Mouse (Mus musculus) layer of hippocampus, adult 18-20 months (tissue): ENCODE results near the gene Amfr. TPM values are rescaled to one million over a fixed set of nuclear protein-coding genes. Genes with fewer than 3 reads are reported as not detected.

Source experiments
- DNase-seq, 2 experiments: peaks; one replicate each; pipeline ENCODE4 v3.0.0; 2022; ENCODE audit warnings: low spot score in 2 of 2
- microRNA-seq, 2 experiments: library from miRNA; unstranded; fragments of <30 nt; microRNA quantifications; one replicate each; pipeline ENCODE4 v1.2.0; 2021
- total RNA-seq, 2 experiments: library from RNA; stranded (reverse); gene quantifications; 2 replicates each; pipeline ENCODE4 v1.2.3; 2021

The Amfr gene
- total RNA-seq, 2 experiments from 2014 or later = 129 to 135 TPM

DNA sequence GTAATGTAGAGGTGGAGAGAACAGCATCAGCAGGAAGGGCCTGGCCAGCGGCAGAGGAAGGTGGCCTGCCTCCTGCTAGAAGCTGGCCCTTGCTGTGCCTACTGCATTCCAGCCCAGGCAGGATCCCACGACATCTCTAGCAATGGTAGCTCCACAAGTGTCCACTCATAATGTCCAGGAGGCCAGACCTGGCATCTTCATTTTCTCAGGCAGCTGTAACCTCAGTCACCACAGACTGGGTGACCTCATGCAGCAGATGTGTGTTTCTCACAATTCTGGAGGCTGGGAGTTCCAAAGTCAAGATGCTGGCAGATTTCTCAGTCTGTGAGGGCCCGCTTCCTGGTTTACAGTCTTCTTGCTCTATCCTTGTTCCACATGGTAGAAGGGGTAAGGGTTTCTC is 74.4 kb downstream of the Amfr start:
- no peak for DNase-seq

DNA sequence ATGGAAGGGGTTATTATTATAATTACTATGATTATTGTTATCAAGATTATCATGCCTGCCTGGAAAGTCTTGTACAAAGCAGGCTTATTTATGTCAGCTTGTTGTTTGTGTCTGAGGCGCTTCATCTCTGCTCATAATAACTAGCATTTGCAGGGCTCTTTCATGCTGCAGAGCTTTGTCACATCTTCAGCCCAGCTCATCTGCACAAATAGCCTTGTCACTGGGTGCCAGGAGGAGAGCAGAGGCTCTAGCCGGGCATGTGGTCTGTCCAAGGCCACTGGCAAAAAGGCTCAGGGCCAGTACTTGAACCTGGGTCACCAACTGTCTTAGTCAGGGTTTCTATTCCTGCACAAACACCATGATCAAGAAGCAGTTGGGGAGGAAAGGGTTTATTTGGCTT is 79.4 kb downstream of the Amfr start:
- no peak for DNase-seq

DNA sequence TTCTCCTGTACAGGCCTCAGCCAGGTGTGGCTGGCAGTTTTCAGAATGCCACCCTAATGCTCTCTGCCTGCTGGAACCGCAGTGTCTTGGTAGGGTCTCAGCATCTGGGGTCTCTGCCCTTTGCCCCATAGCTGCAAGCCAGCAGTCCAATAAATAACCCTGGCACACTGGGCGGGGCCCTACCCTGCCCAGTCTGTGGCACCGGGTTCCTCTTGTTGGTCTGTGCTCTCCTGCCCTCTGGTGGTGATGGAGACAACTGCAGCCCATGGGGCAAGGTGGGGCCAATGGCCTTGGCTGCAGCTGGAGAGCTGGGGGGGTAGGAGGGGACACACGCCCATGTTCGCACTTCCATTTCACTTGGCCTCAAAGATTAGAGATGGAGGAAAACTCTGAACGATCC is 79.8 kb downstream of the Amfr start:
- DNase-seq = peak; percentile 80 to 89

DNA sequence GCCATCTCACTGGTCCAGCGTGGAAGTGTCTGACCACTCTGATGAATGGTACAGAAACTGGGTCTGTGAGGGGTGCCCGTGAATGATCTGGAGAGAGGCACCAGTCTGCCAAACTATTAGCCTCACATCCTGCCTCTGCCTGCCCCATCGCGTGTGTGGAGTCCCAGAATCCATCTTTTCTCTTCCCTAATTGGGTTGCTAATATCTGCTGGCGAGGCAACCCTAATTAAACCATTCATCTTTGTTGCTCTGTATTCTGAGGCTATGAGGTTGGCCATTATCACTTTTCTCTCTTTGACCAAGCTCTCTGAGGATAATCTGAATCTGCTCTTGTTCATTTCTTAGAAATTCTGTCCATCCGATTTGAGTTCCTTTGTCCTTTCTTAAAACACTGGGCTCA is 81.3 kb downstream of the Amfr start:
- DNase-seq = no peak

DNA sequence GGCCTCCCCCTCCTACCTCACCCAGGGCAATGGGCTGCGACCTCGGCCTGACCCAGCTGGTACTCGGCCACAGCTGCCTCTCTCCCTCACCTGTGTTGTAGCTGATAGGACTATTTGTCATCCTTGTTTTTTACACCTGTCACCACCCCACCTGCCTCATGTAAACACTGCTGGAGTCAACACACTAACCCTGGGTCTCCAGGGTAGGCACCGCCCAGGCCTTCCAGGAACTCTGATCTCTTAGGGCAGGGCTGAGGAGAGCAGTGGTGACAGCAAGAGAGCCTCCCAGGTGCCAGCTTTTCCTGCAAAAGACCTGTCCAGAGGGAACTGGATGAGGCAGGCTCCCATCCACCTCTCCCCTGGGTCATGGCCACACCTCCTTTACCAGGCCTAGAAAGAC is 83.4 kb downstream of the Amfr start:
- DNase-seq = no peak

DNA sequence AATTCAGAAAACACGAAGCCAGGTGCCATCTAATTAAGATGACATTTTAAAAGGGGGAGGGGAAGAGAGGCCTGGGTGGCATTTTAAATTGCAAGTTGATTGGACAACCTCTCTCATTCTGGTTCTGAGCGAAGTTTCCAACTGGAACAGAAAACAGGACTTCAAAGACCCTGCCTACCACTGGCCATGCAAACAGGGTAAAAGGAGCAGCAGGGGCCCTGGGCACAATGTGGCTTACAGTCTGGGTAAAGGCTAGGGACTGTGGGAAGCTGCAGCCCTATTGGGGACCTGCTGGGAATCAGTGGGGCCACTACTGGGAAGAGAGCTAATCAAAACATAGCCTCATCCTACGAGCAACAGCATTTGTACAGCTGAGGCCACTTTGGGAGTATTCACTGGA is 87.1 kb downstream of the Amfr start:
- DNase-seq = no peak

DNA sequence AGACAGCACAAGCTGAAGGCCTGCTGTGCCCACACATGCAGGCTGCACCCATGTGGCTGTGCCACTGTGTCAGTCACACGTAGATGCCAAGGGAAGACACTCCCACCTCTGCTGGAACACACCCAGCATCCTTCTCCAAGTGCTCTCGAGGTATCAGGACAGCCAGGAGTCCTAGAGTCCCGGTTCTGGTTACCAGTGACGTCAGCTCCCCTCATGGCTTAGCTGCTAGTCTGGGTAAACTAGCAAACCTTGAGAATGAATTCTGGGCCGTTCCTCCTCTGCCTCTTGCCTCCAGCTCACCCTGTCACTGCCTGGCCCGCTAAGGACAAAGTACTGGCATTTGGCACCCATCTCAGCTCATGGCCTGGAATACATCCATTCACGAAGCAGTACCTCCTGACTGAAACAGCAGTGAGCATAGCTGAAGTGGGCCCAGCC is 88.7 kb downstream of the Amfr start:
- peak in 1 of 2 experiments; percentile 65 for DNase-seq

Small RNA genes lying within 50 kb of the gene (microRNA-seq; reads per million reads assigned to microRNA genes)
- 0 reads per million in 2 experiments for gene Gm24159

Other genes with a start within 250 kb of the Amfr start
- 100 to 1,000 TPM; 655 to 677 TPM for gene Gnao1, start 202.9 kb downstream of the Amfr start, total RNA-seq
- gene Nudt21, start 24.2 kb upstream of the Amfr start, total RNA-seq = 10 to 100 TPM; 50.7 to 52.7 TPM
- 100 to 1,000 TPM; 112 to 114 TPM for gene Ogfod1, start 24.4 kb upstream of the Amfr start, total RNA-seq
- 10 to 100 TPM; 26.1 to 28.5 TPM for gene Bbs2, start 86.1 kb upstream of the Amfr start, total RNA-seq
- gene Mt4, start 124.4 kb upstream of the Amfr start, total RNA-seq = not detected
- gene Mt3, start 139.8 kb upstream of the Amfr start, total RNA-seq = 1,000 to 10,000 TPM; 1,203 to 1,275 TPM
- 100 to 1,000 TPM; 501 to 598 TPM for gene Mt2, start 159.8 kb upstream of the Amfr start, total RNA-seq
- gene Mt1, start 166.2 kb upstream of the Amfr start, total RNA-seq = 100 to 1,000 TPM; 625 to 755 TPM
- gene Nup93, start 201.7 kb upstream of the Amfr start, total RNA-seq = 10 to 100 TPM; 44.3 to 52.6 TPM